Mouse (Mus musculus) monocyte, adult 2 months (primary cell): Measurements from ENCODE around the gene Thbs3.
A peak's percentile ranks its signal among the peaks of the same experiment; 100 is the strongest.

Source experiments
- DNase-seq, 2 experiments: peaks; one replicate each; pipeline ENCODE4 v3.0.0; 2022; ENCODE audit warnings: low spot score in 2 of 2, low read depth in 1 of 2

Thbs3 gene

GRCm38 (mm10) chr3:89226900-89227299 lies 11.9 kb downstream of the Thbs3 start, which contains the start of gene Mtx1:
Gene Mtx1, minus strand, starts transcription at chr3:89227088.
- DNase-seq: no peak

- DNase-seq: peak in 1 of 2 experiments; percentile 39
Observed at GRCm38 (mm10) chr3:89227307-89228179, 12.6 kb downstream of the Thbs3 start.

- peak; percentile 58 to 80 for DNase-seq
Observed at GRCm38 (mm10) chr3:89228180-89228549, 13.2 kb downstream of the Thbs3 start.

GRCm38 (mm10) chr3:89228836-89229235 lies 13.9 kb downstream of the Thbs3 start, which contains the start of gene Muc1:
Gene Muc1, plus strand, starts transcription at chr3:89229057.
- DNase-seq: no peak

- DNase-seq: no peak
Observed at GRCm38 (mm10) chr3:89229276-89229675, 14.3 kb downstream of the Thbs3 start.

GRCm38 (mm10) chr3:89230561-89230960 lies 15.6 kb downstream of the Thbs3 start:
- no peak for DNase-seq

GRCm38 (mm10) chr3:89231345-89231744 lies 16.4 kb downstream of the Thbs3 start:
- no peak for DNase-seq

GRCm38 (mm10) chr3:89231772-89232275 lies 16.8 kb downstream of the Thbs3 start:
- no peak for DNase-seq

GRCm38 (mm10) chr3:89232614-89233013 lies 17.6 kb downstream of the Thbs3 start:
- no peak for DNase-seq

- peak; percentile 52 to 61 for DNase-seq
Observed at GRCm38 (mm10) chr3:89233562-89234110, 18.7 kb downstream of the Thbs3 start.

- no peak for DNase-seq
Observed at GRCm38 (mm10) chr3:89236516-89236915, 21.5 kb downstream of the Thbs3 start.

- no peak for DNase-seq
Observed at GRCm38 (mm10) chr3:89237682-89238081, 22.7 kb downstream of the Thbs3 start.

- no peak for DNase-seq
Observed at GRCm38 (mm10) chr3:89238494-89238893, 23.5 kb downstream of the Thbs3 start.

GRCm38 (mm10) chr3:89242331-89242895 lies 27.4 kb downstream of the Thbs3 start:
- peak; percentile 53 to 73 for DNase-seq

- no peak for DNase-seq
Observed at GRCm38 (mm10) chr3:89243609-89244008, 28.6 kb downstream of the Thbs3 start.

GRCm38 (mm10) chr3:89244158-89244981 lies 29.4 kb downstream of the Thbs3 start:
- DNase-seq: no peak

GRCm38 (mm10) chr3:89244982-89245687 lies 30.2 kb downstream of the Thbs3 start:
- DNase-seq: no peak

GRCm38 (mm10) chr3:89245688-89246171 lies 30.8 kb downstream of the Thbs3 start, which contains the start of gene Krtcap2:
Gene Krtcap2, plus strand, starts transcription at chr3:89245966.
- no peak for DNase-seq

GRCm38 (mm10) chr3:89246261-89247100 lies 31.5 kb downstream of the Thbs3 start, which contains the start of gene Trim46:
Gene Trim46, minus strand, starts transcription at chr3:89246309.
- peak; percentile 66 to 78 for DNase-seq
